Mouse (Mus musculus) hindbrain, postnatal 0 days (tissue): ENCODE measurements around the gene Zmynd8. TPM values are rescaled to one million over a fixed set of nuclear protein-coding genes. Genes with fewer than 3 reads are reported as not detected.

Experiments
- ATAC-seq: fragments of 200-750 bp; cut with Nextera tagmentation; 2 replicates; pipeline ENCODE4 v1.8.0; 2017; ENCODE audit warnings: mild to moderate bottlenecking, moderate TSS enrichment, moderate library complexity
- DNase-seq: peaks from one replicate; pipeline ENCODE4 v3.0.0-alpha.2; 2015; ENCODE audit warnings: low spot score
- H3K27ac ChIP-seq: fragments of 300-500 bp; sonication (generic); 2 replicates; pipeline ENCODE4 v1.5.1; 2014; ENCODE audit warnings: mild to moderate bottlenecking
- H3K27me3 ChIP-seq: fragments of 300-500 bp; sonication (generic); 2 replicates; pipeline ENCODE4 v1.6.1; 2014; ENCODE audit warnings: low read length, mixed read lengths; ENCODE audit not compliant: insufficient read depth
- H3K36me3 ChIP-seq: fragments of 300-500 bp; sonication (generic); 2 replicates; pipeline ENCODE4 v1.6.1; 2014; ENCODE audit warnings: low read length, mixed read lengths; ENCODE audit not compliant: insufficient read depth
- H3K4me1 ChIP-seq: fragments of 300-500 bp; sonication (generic); 2 replicates; pipeline ENCODE4 v1.6.1; 2014; ENCODE audit warnings: antibody characterized with exemption, low read length, mixed read lengths; ENCODE audit not compliant: insufficient read depth
- H3K4me2 ChIP-seq: fragments of 300-500 bp; sonication (generic); 2 replicates; pipeline ENCODE4 v1.6.1; 2014; ENCODE audit warnings: low read depth, mild to moderate bottlenecking, low read length, moderate library complexity, mixed read lengths
- H3K4me3 ChIP-seq: fragments of 300-500 bp; sonication (generic); 2 replicates; pipeline ENCODE4 v1.5.1; 2014; ENCODE audit warnings: low read length
- H3K9ac ChIP-seq: fragments of 300-500 bp; sonication (generic); replicated peaks from 2 replicates; pipeline ENCODE4 v1.6.1; 2014; ENCODE audit warnings: mild to moderate bottlenecking, low read length, moderate library complexity, mixed read lengths
- H3K9me3 ChIP-seq: fragments of 300-500 bp; sonication (generic); 2 replicates; pipeline ENCODE4 v1.6.1; 2016; ENCODE audit warnings: low read length, mixed read lengths
- CTCF ChIP-seq: IDR thresholded peaks from 2 replicates; pipeline ENCODE4 v1.5.1; 2016; ENCODE audit warnings: antibody characterized with exemption, control low read depth, low read depth
- WGBS: fragments of 180-500 bp; shearing (Covaris S2); extraction: QIAGEN DNeasy Blood & Tissue Kit; methylation state at CpG from one replicate; pipeline ENCODE4 v1.1.7; 2014; 5-methylcytosine and 5-hydroxymethylcytosine counted together
- polyA plus RNA-seq: library from polyadenylated mRNA; unstranded; fragments of >200 nt; fragmentation: Nextera tagmentation; extraction: Ambion mirVana; gene quantifications from 2 replicates; pipeline ENCODE4 v1.2.1, GENCODE M21; 2015
- total RNA-seq: library from RNA; depleted of rRNA; stranded (reverse); fragments of >200 nt; gene quantifications from 2 replicates; pipeline ENCODE4 v1.2.3, GENCODE M21; 2014

Gene Zmynd8
- total and polyA plus RNA-seq, 2 experiments from 2014 or later: 46.8 to 53.0 TPM

DNA sequence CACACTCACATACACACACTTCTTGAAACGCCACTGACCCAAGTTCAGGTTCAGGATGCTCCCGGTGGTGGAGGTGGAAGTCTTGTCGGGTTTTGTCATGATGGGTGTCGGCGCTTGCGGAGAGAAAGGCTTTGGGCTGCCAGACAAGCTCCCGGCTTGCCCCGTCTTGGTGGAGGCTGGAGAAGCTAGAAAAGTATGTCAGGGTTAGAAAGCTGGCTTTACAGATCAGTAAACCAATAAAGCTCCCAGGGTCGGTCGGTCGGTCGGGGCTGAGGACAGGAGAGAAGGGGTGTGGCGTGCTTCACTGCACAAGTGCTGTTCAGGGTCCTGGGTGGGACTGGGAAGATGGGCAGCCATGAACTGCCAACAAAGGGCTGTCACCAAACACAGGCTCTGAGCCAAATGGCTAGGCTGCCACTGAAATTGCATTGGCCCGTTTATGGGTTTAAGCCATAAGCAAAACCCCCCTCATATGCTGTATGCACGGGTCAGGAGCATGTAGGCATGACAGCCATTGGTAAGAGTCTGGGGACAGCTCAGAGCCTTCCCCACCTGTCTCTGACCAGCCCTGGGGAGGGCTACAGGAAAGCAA lies 78.2 kb downstream of the Zmynd8 start:
- no peak overlapping the region for H3K4me2 ChIP-seq
- H3K27me3 ChIP-seq: no peaks in the 10 kb centered on the region
- H3K36me3 ChIP-seq: peaks cover 16% of the 10 kb centered on the region; the same call in 1 of the 2 replicates
- no peak overlapping the region for H3K4me3 ChIP-seq
- WGBS: 67% methylated on average over 15 of the region's 15 CpGs
- ATAC-seq (no peak), DNase-seq (no peak)
- peak overlapping the region; percentile 49; the same call in 1 of the 2 replicates for H3K27ac ChIP-seq
- H3K4me1 ChIP-seq: 0 out of 2 replicates have a peak, but pooled peaks cover 4% of the 10 kb centered on the region
- no peaks in the 10 kb centered on the region for H3K9me3 ChIP-seq
- no peak overlapping the region for H3K9ac ChIP-seq
- no peak for TF ChIP-seq CTCF

DNA sequence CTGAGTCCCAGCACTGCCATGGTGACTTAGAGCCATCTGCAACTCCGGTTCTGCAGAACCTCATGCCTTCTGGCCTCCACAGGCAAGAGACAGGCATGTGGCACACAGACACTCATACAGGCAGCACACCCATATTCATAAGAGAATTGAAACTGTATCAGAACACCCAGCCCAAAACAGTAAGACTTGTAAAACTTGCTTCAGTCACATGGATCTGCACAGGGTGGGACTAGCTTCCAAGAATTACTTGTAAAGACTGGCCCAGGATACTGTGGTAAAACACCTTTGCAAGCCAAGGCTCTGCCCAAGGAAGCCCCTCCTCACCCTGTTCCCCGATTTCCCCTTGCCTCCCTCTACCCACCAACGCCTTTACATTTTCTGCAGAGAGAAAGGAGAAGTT lies 78.7 kb downstream of the Zmynd8 start:
- no peak for ATAC-seq
- H3K27me3 ChIP-seq: no peaks in the 10 kb centered on the region
- H3K36me3 ChIP-seq: peaks cover 16% of the 10 kb centered on the region; the same call in 1 of the 2 replicates
- 0 out of 2 replicates have a peak, but pooled peaks cover 4% of the 10 kb centered on the region for H3K4me1 ChIP-seq
- no peak for TF ChIP-seq CTCF
- H3K4me3 ChIP-seq: no peak overlapping the region
- H3K4me2 ChIP-seq: no peak overlapping the region
- H3K9me3 ChIP-seq: no peaks in the 10 kb centered on the region
- no peak overlapping the region; the same call in 1 of the 2 replicates for H3K27ac ChIP-seq
- no peak for DNase-seq
- WGBS: 86% methylated on average over 3 of the region's 3 CpGs
- no peak overlapping the region for H3K9ac ChIP-seq

DNA sequence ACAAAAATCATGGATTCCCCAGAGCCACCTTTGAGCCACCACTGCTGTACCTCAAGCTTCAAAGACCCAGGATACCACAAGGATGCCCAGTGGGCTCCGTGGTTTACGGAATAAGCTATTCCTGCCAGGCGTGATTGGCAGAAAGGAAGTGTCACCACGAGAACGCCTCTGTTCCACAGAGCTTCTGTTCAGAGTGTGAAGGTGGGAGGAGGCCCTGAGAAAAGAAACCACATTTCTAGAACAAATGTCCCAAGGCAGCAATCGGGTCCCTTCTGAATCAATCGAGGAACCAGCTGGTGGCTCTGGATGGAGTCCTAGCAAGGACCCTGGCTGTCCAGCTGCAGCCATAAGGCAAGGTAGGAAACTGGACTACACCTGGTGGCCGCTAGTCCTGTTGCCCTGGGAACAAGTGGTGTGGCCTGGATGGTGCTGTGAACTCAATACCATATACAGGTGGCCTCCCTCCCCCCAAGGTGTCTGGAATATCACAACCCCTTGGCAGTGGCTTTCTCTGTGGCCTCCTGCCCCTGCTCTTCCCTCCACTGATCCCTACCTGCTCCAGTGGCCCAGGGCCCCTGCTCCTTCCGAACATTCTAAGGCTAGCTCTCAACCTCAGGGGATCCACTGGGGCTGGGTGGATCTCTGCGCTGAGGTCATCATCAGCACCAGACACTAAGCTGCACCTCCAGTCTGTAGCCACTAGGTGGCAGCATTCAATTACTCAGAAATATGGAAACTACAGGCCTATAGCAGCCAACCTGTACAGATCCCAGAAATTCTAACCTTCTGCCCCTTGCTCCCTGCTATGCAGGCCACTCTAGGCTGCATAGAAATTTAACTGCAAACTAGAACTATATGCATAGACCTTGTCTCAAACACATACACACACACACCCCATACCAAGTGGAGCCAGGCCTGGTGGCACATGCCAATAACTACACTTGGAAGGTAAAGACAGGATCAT lies 79.5 kb downstream of the Zmynd8 start:
- Histone ChIP-seq H3K4me1 (0 out of 2 replicates have a peak, but pooled peaks cover 4% of the 10 kb centered on the region), H3K9ac (no peak overlapping the region), H3K27me3 (no peaks in the 10 kb centered on the region), H3K9me3 (no peaks in the 10 kb centered on the region), H3K4me3 (no peak overlapping the region), H3K27ac (no peak overlapping the region), H3K36me3 (peaks cover 15% of the 10 kb centered on the region; the same call in 1 of the 2 replicates), H3K4me2 (no peak overlapping the region)
- peak; percentile 93 for TF ChIP-seq CTCF
- ATAC-seq (peak; percentile 82), DNase-seq (peak; percentile 89)
- WGBS: 76% methylated on average over 10 of the region's 10 CpGs

DNA sequence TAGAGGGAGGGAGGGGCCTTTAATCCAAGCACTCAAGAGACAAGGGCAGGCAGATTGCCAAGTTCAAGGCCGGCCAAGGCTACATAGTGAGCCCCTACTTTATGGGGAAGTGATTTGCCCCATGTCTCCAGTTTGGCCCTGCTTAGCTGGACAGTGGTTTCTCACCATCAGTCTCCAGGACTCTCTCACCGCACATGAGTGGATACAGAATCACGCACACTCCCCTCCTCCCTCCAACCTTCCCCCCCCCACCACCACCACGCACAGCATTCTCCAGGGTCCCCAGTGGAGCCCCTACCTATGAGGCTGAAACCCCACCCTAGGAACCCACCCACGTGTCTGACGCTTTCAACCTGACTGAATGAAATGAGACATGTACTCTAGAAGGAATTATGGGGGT lies 80.2 kb downstream of the Zmynd8 start:
- ATAC-seq (no peak), DNase-seq (no peak)
- Histone ChIP-seq H3K9ac (no peak overlapping the region), H3K27me3 (no peaks in the 10 kb centered on the region), H3K27ac (no peak overlapping the region), H3K4me3 (no peak overlapping the region), H3K4me2 (no peak overlapping the region), H3K36me3 (peaks cover 21% of the 10 kb centered on the region; the same call in 1 of the 2 replicates), H3K9me3 (no peaks in the 10 kb centered on the region), H3K4me1 (0 out of 2 replicates have a peak, but pooled peaks cover 4% of the 10 kb centered on the region)
- WGBS: 79% methylated on average over 6 of the region's 6 CpGs
- no peak for TF ChIP-seq CTCF

DNA sequence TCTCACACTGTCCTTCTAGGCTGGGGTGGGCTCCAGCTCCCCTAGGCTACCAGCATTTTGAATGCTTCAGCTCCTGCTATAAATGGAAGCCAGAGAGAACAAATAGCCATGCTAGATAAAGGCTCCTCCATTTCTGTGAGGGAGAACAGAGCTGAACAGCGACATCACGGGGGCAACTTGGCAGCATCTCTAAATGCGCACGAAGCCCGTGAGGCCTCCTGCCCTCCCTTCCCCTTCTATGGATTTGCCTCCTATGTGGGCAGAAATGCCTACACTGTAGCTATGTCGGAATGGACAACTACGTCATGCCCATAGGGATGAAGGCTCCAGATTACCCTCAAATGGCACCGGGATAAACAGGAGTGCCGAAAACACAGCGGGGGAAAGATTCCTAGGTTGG lies 81.4 kb downstream of the Zmynd8 start:
- WGBS: 55% methylated on average over 10 of the region's 10 CpGs
- peak overlapping the region; percentile 28; the same call in 1 of the 2 replicates for H3K27ac ChIP-seq
- no peak for TF ChIP-seq CTCF

DNA sequence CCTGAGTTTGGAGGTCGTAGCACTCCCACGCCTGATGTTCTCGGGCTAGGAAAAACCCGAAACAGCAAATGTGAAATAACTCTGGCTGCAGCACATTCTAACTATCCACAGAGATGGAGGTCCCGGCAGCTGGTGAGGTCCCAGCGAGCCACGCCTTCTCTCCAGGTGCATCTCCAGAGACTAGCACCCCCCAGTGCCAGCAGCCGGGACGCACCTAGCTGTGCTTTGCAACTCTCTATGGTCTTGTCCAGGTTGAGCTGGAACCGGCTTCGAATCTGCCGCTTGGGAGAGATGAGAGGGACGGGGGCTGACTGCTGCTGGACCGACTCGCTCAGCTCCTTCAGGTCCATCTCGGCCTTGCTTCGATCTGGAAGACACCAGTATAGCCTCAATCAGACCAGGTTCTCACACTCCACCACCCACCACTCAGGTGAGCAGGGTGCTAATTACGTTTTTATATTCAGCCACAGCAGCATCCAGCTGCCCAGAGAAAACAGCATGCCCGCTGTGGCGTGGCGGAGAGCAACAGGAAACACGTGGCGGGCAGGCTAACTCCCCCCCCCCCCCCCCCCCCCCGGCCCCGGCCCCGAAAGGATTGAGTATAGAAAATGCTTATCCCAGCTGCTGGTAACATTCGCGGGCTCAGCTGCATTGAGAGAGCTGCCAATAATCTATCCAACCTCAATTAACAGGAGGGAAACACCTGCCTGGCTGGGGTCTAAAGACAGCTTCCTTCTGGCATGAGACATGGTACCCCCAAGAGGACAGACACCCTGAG lies 83.5 kb downstream of the Zmynd8 start:
- 72% methylated on average over 27 of the region's 28 CpGs for WGBS
- ATAC-seq: no peak
- Histone ChIP-seq H3K4me1 (0 out of 2 replicates have a peak, but pooled peaks cover 4% of the 10 kb centered on the region), H3K9ac (no peak overlapping the region), H3K27me3 (no peaks in the 10 kb centered on the region), H3K27ac (no peak overlapping the region), H3K4me3 (no peak overlapping the region), H3K4me2 (no peak overlapping the region), H3K36me3 (peaks cover 39% of the 10 kb centered on the region), H3K9me3 (no peaks in the 10 kb centered on the region)
- DNase-seq: no peak
- TF ChIP-seq CTCF: no peak

More for the DNA sequence above, 81.4 kb downstream of the Zmynd8 start:
- Histone ChIP-seq H3K4me3 (no peak overlapping the region), H3K36me3 (peaks cover 24% of the 10 kb centered on the region; the same call in 1 of the 2 replicates), H3K9ac (no peak overlapping the region), H3K4me2 (no peak overlapping the region), H3K9me3 (no peaks in the 10 kb centered on the region), H3K27me3 (no peaks in the 10 kb centered on the region), H3K4me1 (0 out of 2 replicates have a peak, but pooled peaks cover 4% of the 10 kb centered on the region)
- DNase-seq: peak; percentile 29
- no peak for ATAC-seq
